Mouse (Mus musculus): ENCODE measurements at regions not wholly inside any gene's neighbourhood (a gene's known extent, or its start where the extent isn't known, plus 50 kb on each side); places are given as distances from the start of the nearest gene placed in this dataset.

- TF ChIP-seq ZKSCAN1 (IDR thresholded peaks at IDR 0.05; ENCODE audit: borderline replicate concordance, low read depth, low read length): no peak
- no peak for TF ChIP-seq ETS1 (conservative IDR thresholded peaks at IDR 0.05; ENCODE audit: low read depth, low read length)
- no peak for TF ChIP-seq CTCF (conservative IDR thresholded peaks at IDR 0.05 in 1 of 2, IDR thresholded peaks at IDR 0.05 in 1 of 2; ENCODE audit: low read depth in 2 of 2, low read length in 2 of 2)
Observed at GRCm38 (mm10) chr4:12334832-12335587, 163.2 kb upstream of the Fam92a start.
